ENCODE assay signal across 24 mouse cellular contexts in genomic region chr11:101966965-101967614, GRCm38 (mm10). TPM values are rescaled to one million over a fixed set of nuclear protein-coding genes. Genes with fewer than 3 reads are reported as not detected.
DNase-seq lines count a peak whose midpoint lies in the region; ATAC-seq and TF ChIP-seq lines count a peak whose summit lies in the region.
"Had no signal": no experiment of that assay in that cellular context is flagged by ENCODE, and none has a peak within 500 bp of the region (broad histone marks: within the 10 kb centered on the region; RNA-seq: fewer than 3 reads in every experiment).

TSS of gene Sost (minus strand) at chr11:101967015.

- 22% methylated on average over 10 of the region's 10 CpGs for WGBS in heart, embryonic 11.5 days (ENCODE audit: insufficient replicate concordance)
- WGBS in hindbrain, embryonic 10.5 days, result 18% methylated on average over 10 of the region's 10 CpGs
- 18% methylated on average over 9 of the region's 10 CpGs for WGBS in hindbrain, embryonic 11.5 days
- 22% methylated on average over 10 of the region's 10 CpGs for WGBS in midbrain, embryonic 10.5 days
- 27% methylated on average over 10 of the region's 10 CpGs for WGBS in midbrain, embryonic 13.5 days
- 21% methylated on average over 9 of the region's 10 CpGs for WGBS in liver, postnatal 0 days (ENCODE audit: insufficient replicate concordance)

- H3K4me3 ChIP-seq in heart, embryonic 11.5 days (ENCODE audit: low read depth, low read length), result no peak within 1 kb of the TSS; the same call in 1 of the 2 replicates
- H3K4me3 ChIP-seq in hindbrain, embryonic 10.5 days, result peak within 1 kb of the TSS; percentile 26; the same call in 1 of the 2 replicates
- no peak within 1 kb of the TSS for H3K4me3 ChIP-seq in hindbrain, embryonic 11.5 days (ENCODE audit: low read depth, low read length)
- H3K4me3 ChIP-seq in midbrain, embryonic 10.5 days, result no peak within 1 kb of the TSS
- no peak within 1 kb of the TSS for H3K4me3 ChIP-seq in midbrain, embryonic 13.5 days (replicated peaks)
- no peak within 1 kb of the TSS for H3K4me3 ChIP-seq in liver, postnatal 0 days (ENCODE audit: low read depth, low read length)
- H3K4me3 ChIP-seq: embryonic facial prominence, embryonic 13.5 days; limb, embryonic 13.5 days; liver, embryonic 13.5 days; myocyte had no signal

- 0 out of 2 replicates have a peak, but pooled peaks cover 1% of the 10 kb centered on the region for H3K36me3 ChIP-seq in heart, embryonic 11.5 days (ENCODE audit: control insufficient read depth, insufficient read depth, low read length)
- no peaks in the 10 kb centered on the region for H3K36me3 ChIP-seq in hindbrain, embryonic 10.5 days
- no peaks in the 10 kb centered on the region for H3K36me3 ChIP-seq in hindbrain, embryonic 11.5 days (ENCODE audit: control insufficient read depth, insufficient read depth, low read length)
- no peaks in the 10 kb centered on the region for H3K36me3 ChIP-seq in midbrain, embryonic 10.5 days
- H3K36me3 ChIP-seq in midbrain, embryonic 13.5 days, result no peaks in the 10 kb centered on the region
- H3K36me3 ChIP-seq in liver, postnatal 0 days (replicated peaks; ENCODE audit: insufficient read depth, low read length), result no peaks in the 10 kb centered on the region
- H3K36me3 ChIP-seq: embryonic facial prominence, embryonic 13.5 days; limb, embryonic 13.5 days; liver, embryonic 13.5 days had no signal

- no peak for ATAC-seq in heart, embryonic 11.5 days (replicated peaks; ENCODE audit: insufficient number of reproducible peaks, low FRiP score, low TSS enrichment)
- ATAC-seq in hindbrain, embryonic 11.5 days (ENCODE audit: low FRiP score), result no peak
- no peak for ATAC-seq in midbrain, embryonic 13.5 days
- no peak for ATAC-seq in liver, postnatal 0 days
- ATAC-seq: forebrain, embryonic 16.5 days; intestine, embryonic 16.5 days had no signal

- H3K27me3 ChIP-seq in heart, embryonic 11.5 days (ENCODE audit: control insufficient read depth, insufficient read depth, low read length), result peaks cover 47% of the 10 kb centered on the region
- peaks cover 66% of the 10 kb centered on the region for H3K27me3 ChIP-seq in hindbrain, embryonic 10.5 days (ENCODE audit: insufficient read depth, poor library complexity, severe bottlenecking)
- peaks cover 44% of the 10 kb centered on the region for H3K27me3 ChIP-seq in hindbrain, embryonic 11.5 days (ENCODE audit: control insufficient read depth, insufficient read depth, low read length)
- peaks cover 68% of the 10 kb centered on the region for H3K27me3 ChIP-seq in midbrain, embryonic 10.5 days (ENCODE audit: low read depth, poor library complexity, severe bottlenecking)
- peaks cover 63% of the 10 kb centered on the region for H3K27me3 ChIP-seq in midbrain, embryonic 13.5 days
- peaks cover 57% of the 10 kb centered on the region for H3K27me3 ChIP-seq in liver, postnatal 0 days (ENCODE audit: insufficient read depth, low read length)

- H3K4me2 ChIP-seq in heart, embryonic 11.5 days, result peak within 1 kb of the TSS; percentile 95
- no peak within 1 kb of the TSS for H3K4me2 ChIP-seq in hindbrain, embryonic 11.5 days (replicated peaks; ENCODE audit: low read depth, low read length)
- no peak within 1 kb of the TSS for H3K4me2 ChIP-seq in midbrain, embryonic 13.5 days (replicated peaks)
- H3K4me2 ChIP-seq in liver, postnatal 0 days (ENCODE audit: low read depth, low read length), result no peak within 1 kb of the TSS
- H3K4me2 ChIP-seq: embryonic facial prominence, embryonic 13.5 days; hindbrain, embryonic 14.5 days; limb, embryonic 13.5 days; liver, embryonic 13.5 days had no signal

- no peak for DNase-seq in heart, postnatal 36 days
- DNase-seq in hindbrain, embryonic 10.5 days (ENCODE audit: low spot score), result no peak
- DNase-seq in hindbrain, embryonic 11.5 days (ENCODE audit: low spot score), result no peak
- DNase-seq in midbrain, embryonic 10.5 days (ENCODE audit: low spot score), result no peak
- DNase-seq in T-cell, adult 2 months (ENCODE audit: low spot score), result no peak
- DNase-seq in liver, postnatal 0 days, result no peak
- DNase-seq: adrenal gland, adult 8-10 months; cerebellum, adult 9-10 months; liver, embryonic 13.5 days; midbrain, embryonic 14.5 days; thymus, postnatal 14 days had no signal

- no peak for TF ChIP-seq CTCF in liver, postnatal 0 days (IDR thresholded peaks at IDR 0.05; ENCODE audit: low read depth)

- TF ChIP-seq EP300 in liver, postnatal 0 days (IDR thresholded peaks at IDR 0.05; ENCODE audit: low read depth), result no peak

- H3K9me3 ChIP-seq in heart, embryonic 11.5 days (replicated peaks; ENCODE audit: control insufficient read depth, low read length), result no peaks in the 10 kb centered on the region
- H3K9me3 ChIP-seq in hindbrain, embryonic 10.5 days, result no peaks in the 10 kb centered on the region
- H3K9me3 ChIP-seq in hindbrain, embryonic 11.5 days (ENCODE audit: control insufficient read depth, low read length), result no peaks in the 10 kb centered on the region
- no peaks in the 10 kb centered on the region for H3K9me3 ChIP-seq in midbrain, embryonic 10.5 days (replicated peaks)
- H3K9me3 ChIP-seq in midbrain, embryonic 13.5 days, result no peaks in the 10 kb centered on the region
- no peaks in the 10 kb centered on the region for H3K9me3 ChIP-seq in liver, postnatal 0 days (ENCODE audit: low read length)
- H3K9me3 ChIP-seq: embryonic facial prominence, embryonic 13.5 days; limb, embryonic 13.5 days; liver, embryonic 13.5 days had no signal

- H3K4me1 ChIP-seq in heart, embryonic 11.5 days (ENCODE audit: control insufficient read depth, insufficient read depth, low read length), result peaks cover 19% of the 10 kb centered on the region
- H3K4me1 ChIP-seq in hindbrain, embryonic 10.5 days (replicated peaks), result peaks cover 66% of the 10 kb centered on the region
- H3K4me1 ChIP-seq in hindbrain, embryonic 11.5 days (replicated peaks; ENCODE audit: control insufficient read depth, insufficient read depth, low read length), result peaks cover 11% of the 10 kb centered on the region
- H3K4me1 ChIP-seq in midbrain, embryonic 10.5 days, result peaks cover 63% of the 10 kb centered on the region
- peaks cover 41% of the 10 kb centered on the region for H3K4me1 ChIP-seq in midbrain, embryonic 13.5 days (replicated peaks)
- H3K4me1 ChIP-seq in liver, postnatal 0 days (ENCODE audit: insufficient read depth), result peaks cover 12% of the 10 kb centered on the region

- intact Hi-C loops in heart, postnatal 36 days (cut with DNase I), result no loop called here

- H3K9ac ChIP-seq in heart, embryonic 11.5 days (ENCODE audit: low read depth, low read length), result peak within 1 kb of the TSS; percentile 8; the same call in 1 of the 2 replicates
- H3K9ac ChIP-seq in hindbrain, embryonic 11.5 days (ENCODE audit: low read depth, low read length), result no peak within 1 kb of the TSS
- H3K9ac ChIP-seq in midbrain, embryonic 13.5 days (replicated peaks), result no peak within 1 kb of the TSS
- no peak within 1 kb of the TSS for H3K9ac ChIP-seq in liver, postnatal 0 days (replicated peaks)
- H3K9ac ChIP-seq: embryonic facial prominence, embryonic 13.5 days; hindbrain, embryonic 14.5 days; liver, embryonic 13.5 days had no signal

- no peak within 1 kb of the TSS; the same call in 1 of the 2 replicates for H3K27ac ChIP-seq in heart, embryonic 11.5 days (ENCODE audit: low read depth, low read length)
- 0 out of 2 replicates have a peak within 1 kb of the TSS, but pooled peaks have one; percentile 26 for H3K27ac ChIP-seq in hindbrain, embryonic 10.5 days
- H3K27ac ChIP-seq in hindbrain, embryonic 11.5 days (ENCODE audit: low read depth, low read length), result no peak within 1 kb of the TSS
- 0 out of 2 replicates have a peak within 1 kb of the TSS, but pooled peaks have one; percentile 20 for H3K27ac ChIP-seq in midbrain, embryonic 10.5 days (replicated peaks)
- no peak within 1 kb of the TSS for H3K27ac ChIP-seq in midbrain, embryonic 13.5 days
- no peak within 1 kb of the TSS for H3K27ac ChIP-seq in liver, postnatal 0 days (ENCODE audit: low read depth)
- H3K27ac ChIP-seq: embryonic facial prominence, embryonic 13.5 days; hindbrain, embryonic 14.5 days; limb, embryonic 13.5 days; liver, embryonic 13.5 days; macrophage had no signal

RNA-seq across cellular contexts. Expression of gene Sost, which starts in this region (rescaled TPM):
- polyA plus RNA-seq in heart, embryonic 11.5 days (2014; fragmentation: Nextera tagmentation; extraction: Ambion mirVana), result 0.10 and 0.43 TPM in 2 replicates
- 1 to 10 TPM; 2.1 to 2.7 TPM for total RNA-seq in heart, postnatal 36 days (2021)
- 1.1 and 1.3 TPM in 2 replicates for polyA plus RNA-seq in hindbrain, embryonic 10.5 days (2016; fragmentation: Nextera tagmentation; extraction: Ambion mirVana)
- 0.11 and 0.31 TPM in 2 replicates for polyA plus RNA-seq in hindbrain, embryonic 11.5 days (2014; fragmentation: Nextera tagmentation; extraction: Ambion mirVana)
- polyA plus RNA-seq in midbrain, embryonic 10.5 days (2016; fragmentation: Nextera tagmentation; extraction: Ambion mirVana), result 0.25 and 0.26 TPM in 2 replicates
- 0.07 and 0.24 TPM in 2 replicates for polyA plus RNA-seq in midbrain, embryonic 13.5 days (2015; fragmentation: Nextera tagmentation; extraction: Ambion mirVana)
- not detected in 2 replicates for polyA plus RNA-seq in liver, postnatal 0 days (2015; fragmentation: Nextera tagmentation; extraction: Ambion mirVana)
- total RNA-seq: adrenal gland, adult 8-10 months; CH12.LX; common myeloid progenitor, adult 5-6 weeks had no signal
- polyA plus RNA-seq: forebrain, embryonic 16.5 days; hindbrain, embryonic 14.5 days; macrophage; midbrain, embryonic 14.5 days; neural tube, embryonic 14.5 days; small intestine, adult 2 months had no signal

Comparison
In these comparisons a context has a peak if more than half of its experiments do, and no peak if none do; other contexts are left out.
1. H3K27ac ChIP-seq: peak in hindbrain, embryonic 10.5 days (single experiment) and midbrain, embryonic 10.5 days (single experiment); none in heart, embryonic 11.5 days (single experiment), hindbrain, embryonic 11.5 days (single experiment), midbrain, embryonic 13.5 days (single experiment) and liver, postnatal 0 days (single experiment).